Mouse (Mus musculus): Measurements from ENCODE around the gene Map7d2. TPM values are rescaled to one million over a fixed set of nuclear protein-coding genes. Genes with fewer than 3 reads are reported as not detected.

Map7d2 gene
- polyA plus RNA-seq, 1 experiment from 2014 or later, result 17.4 TPM

DNA sequence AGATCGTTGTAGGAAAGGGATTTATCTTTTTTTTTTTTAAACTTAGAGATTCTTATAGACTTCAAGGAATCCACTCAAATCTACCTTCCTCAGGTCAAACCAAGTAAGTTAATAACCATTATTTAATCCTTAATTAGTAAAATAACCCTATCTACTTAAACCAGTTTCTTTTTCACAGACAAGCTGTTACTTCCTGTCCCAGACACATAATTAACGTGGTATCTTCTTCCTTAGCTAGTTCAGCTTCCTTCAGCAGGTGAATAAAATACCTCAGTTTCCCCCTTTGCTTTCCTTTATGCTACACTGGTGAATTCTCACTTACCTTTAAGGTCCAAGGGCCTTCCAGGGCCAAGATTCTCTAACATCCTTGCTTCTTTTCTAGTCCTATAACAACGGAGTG, 107.4 kb downstream of the Map7d2 start:
- H3K4me2 ChIP-seq (replicated peaks), result no peak overlapping the region
- no peaks in the 10 kb centered on the region for H3K27me3 ChIP-seq
- no peak for ATAC-seq (replicated peaks)
- no peak overlapping the region for H3K27ac ChIP-seq (replicated peaks)
- H3K36me3 ChIP-seq, result no peaks in the 10 kb centered on the region
- 69% methylated on average over 3 of the region's 3 CpGs for WGBS
- no peaks in the 10 kb centered on the region for H3K4me1 ChIP-seq
- no peak overlapping the region for H3K9ac ChIP-seq (replicated peaks)
- no peak overlapping the region for H3K4me3 ChIP-seq
- no peaks in the 10 kb centered on the region for H3K9me3 ChIP-seq

DNA sequence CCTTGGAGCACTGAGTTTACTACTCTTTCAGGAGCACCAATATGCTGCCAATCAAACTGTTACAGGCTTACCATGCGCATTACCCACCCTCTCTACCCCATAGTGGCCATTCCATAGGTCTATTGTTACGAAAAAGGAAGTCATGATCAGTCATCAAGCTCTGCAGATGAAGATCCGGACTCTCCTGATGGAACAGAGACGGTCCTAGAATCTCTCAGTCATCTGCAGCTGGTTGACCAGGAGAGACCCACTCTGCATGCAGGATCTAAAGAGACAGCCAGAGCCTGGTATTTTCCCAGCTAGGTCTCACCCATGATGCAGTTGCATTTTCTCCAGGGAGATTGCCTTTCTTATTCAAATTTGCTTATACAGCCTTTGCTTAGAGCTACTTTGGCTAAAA, 108.3 kb downstream of the Map7d2 start:
- Histone ChIP-seq H3K36me3 (no peaks in the 10 kb centered on the region), H3K27me3 (no peaks in the 10 kb centered on the region), H3K9ac (replicated peaks) (no peak overlapping the region), H3K9me3 (no peaks in the 10 kb centered on the region), H3K27ac (replicated peaks) (no peak overlapping the region), H3K4me2 (replicated peaks) (no peak overlapping the region), H3K4me1 (no peaks in the 10 kb centered on the region), H3K4me3 (no peak overlapping the region)
- WGBS, result 72% methylated on average over 4 of the region's 4 CpGs
- no peak for ATAC-seq (replicated peaks)

DNA sequence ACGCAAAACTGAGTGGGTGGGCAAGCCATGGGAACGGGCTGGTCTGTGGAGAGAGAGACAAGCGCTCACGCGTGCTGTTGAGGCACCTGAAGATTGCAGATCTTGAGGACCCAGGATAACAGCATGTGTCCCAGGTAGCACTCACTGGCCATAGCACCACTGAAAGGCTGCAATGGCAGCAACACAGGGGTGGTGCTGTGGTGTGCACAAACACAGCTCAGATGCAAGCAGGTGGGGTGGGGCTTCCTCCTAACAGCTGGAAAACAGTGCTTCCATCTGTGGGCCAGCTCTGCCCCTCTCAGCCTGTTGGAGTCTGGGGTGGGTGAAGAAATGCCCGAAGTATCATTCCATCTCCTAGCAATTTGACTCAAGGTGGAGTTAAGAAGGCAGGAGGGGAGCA, 112.0 kb downstream of the Map7d2 start, which contains the start of gene Bclaf3:
Gene Bclaf3 (plus strand): TSS at position 301 of the 400 bp plus-strand sequence.
- no peak within 1 kb of the TSS for H3K4me2 ChIP-seq (replicated peaks)
- no peaks in the 10 kb centered on the region for H3K36me3 ChIP-seq
- WGBS, result 93% methylated on average over 6 of the region's 6 CpGs
- H3K4me1 ChIP-seq, result no peaks in the 10 kb centered on the region
- H3K27me3 ChIP-seq, result no peaks in the 10 kb centered on the region
- H3K4me3 ChIP-seq, result no peak within 1 kb of the TSS
- H3K9me3 ChIP-seq, result no peaks in the 10 kb centered on the region
- ATAC-seq (replicated peaks), result no peak
- H3K9ac ChIP-seq (replicated peaks), result no peak within 1 kb of the TSS
- H3K27ac ChIP-seq (replicated peaks), result no peak within 1 kb of the TSS

GRCm38 (mm10) chrX:159532427-159532810, 118.0 kb downstream of the Map7d2 start:
- H3K4me3 ChIP-seq, result peak overlapping the region; percentile 65
- peak overlapping the region; percentile 51 for H3K4me2 ChIP-seq (replicated peaks)
- H3K9ac ChIP-seq (replicated peaks), result peak overlapping the region; percentile 66
- ATAC-seq (replicated peaks), result peak; percentile 99
- peaks cover 4% of the 10 kb centered on the region; the same call in 1 of the 2 replicates for H3K4me1 ChIP-seq
- no peaks in the 10 kb centered on the region for H3K27me3 ChIP-seq
- WGBS, result 15% methylated on average over 38 of the region's 38 CpGs
- peak overlapping the region; percentile 90 for H3K27ac ChIP-seq (replicated peaks)
- H3K36me3 ChIP-seq, result no peaks in the 10 kb centered on the region
- no peaks in the 10 kb centered on the region for H3K9me3 ChIP-seq

DNA sequence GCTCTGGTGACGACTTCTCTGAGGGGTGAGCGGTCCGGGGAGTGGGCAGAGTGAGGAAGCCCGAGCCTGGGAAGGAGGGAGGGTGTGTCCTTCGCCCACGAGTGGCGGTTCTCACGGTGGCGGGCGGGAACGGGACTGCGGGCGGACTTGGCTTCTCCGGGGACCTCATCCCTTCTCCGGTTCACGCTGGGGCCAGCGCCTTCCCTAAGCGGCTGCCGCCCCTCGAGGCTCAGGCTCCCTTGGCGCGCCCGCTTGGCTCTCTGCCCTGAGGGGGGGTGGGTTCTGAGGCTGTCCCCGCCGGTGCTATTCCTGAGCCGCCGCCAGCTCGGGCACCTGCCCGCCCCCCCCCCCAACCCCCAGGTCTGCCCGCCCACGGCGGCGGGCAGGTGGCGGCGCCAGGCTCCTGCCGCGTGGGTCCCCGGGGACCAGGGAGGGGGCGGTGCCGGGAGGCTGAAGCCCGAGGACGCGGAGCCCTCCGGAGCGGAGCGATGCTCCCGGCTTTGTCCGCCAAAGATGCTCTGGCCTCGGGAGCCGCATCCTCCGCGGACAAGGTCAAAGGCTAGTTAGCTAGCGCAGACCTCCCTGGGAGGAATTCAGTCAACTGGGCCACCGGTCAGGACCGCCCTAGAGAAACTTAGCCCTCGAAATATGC, 118.6 kb downstream of the Map7d2 start:
- Histone ChIP-seq H3K27me3 (no peaks in the 10 kb centered on the region), H3K36me3 (no peaks in the 10 kb centered on the region), H3K4me3 (peak overlapping the region; percentile 65), H3K4me1 (peaks cover 4% of the 10 kb centered on the region; the same call in 1 of the 2 replicates), H3K9me3 (no peaks in the 10 kb centered on the region), H3K9ac (replicated peaks) (peak overlapping the region; percentile 66), H3K4me2 (replicated peaks) (peak overlapping the region; percentile 51), H3K27ac (replicated peaks) (peak overlapping the region; percentile 90)
- 24% methylated on average over 41 of the region's 56 CpGs for WGBS
- peak; percentile 38; the same call in 1 of the 2 replicates for ATAC-seq (replicated peaks)

DNA sequence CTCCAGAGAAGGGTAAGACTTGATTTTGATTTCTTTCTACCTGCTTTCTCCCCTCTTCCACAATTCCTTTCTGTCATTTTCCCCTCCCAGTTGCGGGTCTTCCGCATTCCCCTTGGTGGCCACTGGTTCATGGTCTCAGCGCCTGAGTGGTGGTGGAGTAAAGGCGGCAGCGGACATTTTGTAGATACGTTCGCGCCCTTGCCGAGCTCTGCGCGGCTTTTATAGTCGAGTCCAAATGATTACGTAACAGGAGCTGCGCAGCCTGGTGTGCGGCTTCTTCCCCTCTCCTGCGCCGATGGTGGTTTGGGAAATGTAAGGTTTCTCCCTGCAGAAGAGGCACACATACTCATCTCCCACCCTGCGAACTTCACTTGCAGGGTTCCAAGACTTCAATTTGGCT, 127.6 kb downstream of the Map7d2 start:
- no peak overlapping the region for H3K4me3 ChIP-seq
- H3K9me3 ChIP-seq, result no peaks in the 10 kb centered on the region
- H3K4me1 ChIP-seq, result no peaks in the 10 kb centered on the region
- no peak overlapping the region for H3K9ac ChIP-seq (replicated peaks)
- H3K27me3 ChIP-seq, result no peaks in the 10 kb centered on the region
- no peak overlapping the region for H3K27ac ChIP-seq (replicated peaks)
- no peak for ATAC-seq (replicated peaks)
- H3K36me3 ChIP-seq, result no peaks in the 10 kb centered on the region
- no peak overlapping the region for H3K4me2 ChIP-seq (replicated peaks)
- WGBS, result 90% methylated on average over 18 of the region's 18 CpGs

DNA sequence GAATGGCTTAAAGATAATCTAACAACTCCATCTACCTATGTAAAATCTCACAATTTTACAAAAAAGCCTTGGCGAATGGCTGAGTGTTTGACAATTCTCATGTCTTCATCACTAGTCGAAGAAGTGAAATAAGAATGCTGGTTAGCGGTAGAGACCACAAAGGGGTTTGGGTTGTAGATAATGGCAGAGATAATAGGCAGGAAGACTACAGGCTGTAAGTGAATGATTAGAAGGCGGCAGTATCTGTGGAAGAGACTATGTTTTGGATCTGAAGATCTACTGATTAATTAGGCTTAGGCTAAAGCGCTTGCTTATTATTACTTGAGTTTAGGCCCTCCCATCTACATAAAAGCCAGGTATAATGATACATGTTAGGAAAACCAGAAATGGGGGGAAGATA, 132.7 kb downstream of the Map7d2 start:
- Histone ChIP-seq H3K9ac (replicated peaks) (no peak overlapping the region), H3K9me3 (no peaks in the 10 kb centered on the region), H3K27ac (replicated peaks) (no peak overlapping the region), H3K4me2 (replicated peaks) (no peak overlapping the region), H3K36me3 (0 out of 2 replicates have a peak, but pooled peaks cover 6% of the 10 kb centered on the region), H3K4me1 (no peaks in the 10 kb centered on the region), H3K27me3 (no peaks in the 10 kb centered on the region), H3K4me3 (no peak overlapping the region)
- no peak for ATAC-seq (replicated peaks)
- WGBS, result 89% methylated on average over 5 of the region's 5 CpGs

Other genes with a start within 250 kb of the Map7d2 start
- 3.4 and 3.9 TPM in 2 replicates for gene Rps6ka3, start 204.3 kb upstream of the Map7d2 start, polyA plus RNA-seq (2015; fragmentation: Nextera tagmentation; extraction: Ambion mirVana)
- gene Eif1ax, start 42.4 kb upstream of the Map7d2 start, polyA plus RNA-seq (2015; fragmentation: Nextera tagmentation; extraction: Ambion mirVana), result 119 and 127 TPM in 2 replicates
- gene Bclaf3, start 112.1 kb downstream of the Map7d2 start, polyA plus RNA-seq (2015; fragmentation: Nextera tagmentation; extraction: Ambion mirVana), result 30.7 and 33.1 TPM in 2 replicates
- gene Sh3kbp1, start 212.7 kb downstream of the Map7d2 start, polyA plus RNA-seq (2015; fragmentation: Nextera tagmentation; extraction: Ambion mirVana), result 51.6 and 53.7 TPM in 2 replicates